Mouse (Mus musculus) T-helper 1 cell (primary cell): Measurements from ENCODE around the gene Hnrnph2.

Source experiments
- in situ Hi-C: fragments of 300-600 bp; cut with MboI, MseI; formaldehyde crosslinking; loops from one replicate; pipeline ENCODE4 v1.15.1; 2025; ENCODE audit warnings: high pct_unique_total_duplicates

The Hnrnph2 gene

DNA sequence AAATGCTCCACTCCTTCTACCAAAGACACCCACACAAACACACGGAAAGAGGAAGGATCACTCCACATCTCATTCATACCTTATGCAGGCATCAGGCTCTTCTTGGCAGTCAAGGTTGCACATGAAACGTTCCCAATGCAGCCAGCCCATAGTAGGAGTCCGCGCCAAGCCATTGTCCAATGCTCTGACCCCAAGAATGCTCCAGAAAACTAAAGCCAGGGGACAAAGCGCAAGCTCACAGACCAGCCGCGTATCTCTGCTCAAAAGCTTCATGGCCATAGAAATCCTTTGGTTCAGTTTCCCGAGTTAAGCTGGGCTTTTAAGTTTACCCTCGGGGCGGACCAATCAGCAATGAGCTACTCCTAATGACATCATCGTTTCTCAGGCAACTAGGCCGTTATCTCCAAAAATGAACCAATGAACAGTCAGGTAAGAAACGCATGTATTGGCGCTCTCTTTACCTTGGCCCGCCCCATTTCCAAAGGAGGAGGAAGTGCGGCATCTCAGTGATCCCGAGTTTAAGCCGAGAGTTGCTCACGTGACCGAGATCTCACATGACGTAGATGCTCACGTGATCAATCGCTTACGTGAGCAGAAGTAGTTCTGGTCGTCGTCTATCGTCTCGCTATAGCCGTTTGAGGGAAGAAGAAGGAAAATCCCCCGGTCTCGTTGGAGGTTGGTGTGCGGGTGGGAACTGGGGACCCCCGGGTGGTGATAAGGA lies at the start of gene Hnrnph2, which contains the start of gene Gla:
Hnrnph2 (plus strand) TSS at position 521 of the 721 bp plus-strand sequence.
Gla (minus strand) TSS at position 467 of the 721 bp plus-strand sequence.
- in situ Hi-C loops: no loop called here

GRCm38 (mm10) chrX:134553326-134553725 lies 47.7 kb upstream of the Hnrnph2 start:
- in situ Hi-C loops: no loop called here

GRCm38 (mm10) chrX:134554425-134554824 lies 46.6 kb upstream of the Hnrnph2 start:
- in situ Hi-C loops: no loop called here

GRCm38 (mm10) chrX:134564326-134564725 lies 36.7 kb upstream of the Hnrnph2 start:
- in situ Hi-C loops: no loop called here

DNA sequence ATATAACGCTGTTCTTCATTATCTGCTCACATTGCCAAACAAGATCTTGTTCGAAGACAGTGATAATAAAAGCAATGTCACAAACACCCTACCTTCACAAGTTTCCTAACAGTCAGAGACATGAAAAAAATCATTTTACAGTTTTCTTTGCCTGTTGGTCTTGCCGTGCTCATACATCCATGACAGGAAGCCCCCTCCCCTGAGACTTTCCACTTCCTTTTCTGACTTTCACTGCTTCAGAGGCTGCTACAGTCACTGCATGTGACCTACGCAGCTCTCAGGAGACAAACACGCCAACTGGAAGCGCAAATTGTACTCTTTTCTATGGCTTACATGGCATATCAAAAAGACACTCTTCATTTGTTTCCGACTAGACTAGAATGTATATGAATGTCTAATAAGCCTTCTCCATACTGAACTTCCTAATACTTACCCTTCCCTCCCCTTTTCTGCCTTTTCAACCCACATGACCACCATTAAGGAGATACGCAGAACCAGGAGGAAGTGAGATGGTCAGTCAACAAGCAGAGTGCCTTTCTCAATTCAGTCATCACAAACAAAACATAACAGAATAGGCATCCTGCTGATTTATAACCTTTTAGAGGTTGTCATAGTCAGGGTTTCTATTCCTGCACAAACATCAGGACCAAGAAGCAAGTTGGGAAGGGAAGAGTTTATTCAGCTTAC lies 34.3 kb upstream of the Hnrnph2 start:
- in situ Hi-C loops: no loop called here

GRCm38 (mm10) chrX:134577896-134578295 lies 23.1 kb upstream of the Hnrnph2 start:
- in situ Hi-C loops: no loop called here

- in situ Hi-C loops: no loop called here
Observed at GRCm38 (mm10) chrX:134580528-134581305, 20.3 kb upstream of the Hnrnph2 start.

DNA sequence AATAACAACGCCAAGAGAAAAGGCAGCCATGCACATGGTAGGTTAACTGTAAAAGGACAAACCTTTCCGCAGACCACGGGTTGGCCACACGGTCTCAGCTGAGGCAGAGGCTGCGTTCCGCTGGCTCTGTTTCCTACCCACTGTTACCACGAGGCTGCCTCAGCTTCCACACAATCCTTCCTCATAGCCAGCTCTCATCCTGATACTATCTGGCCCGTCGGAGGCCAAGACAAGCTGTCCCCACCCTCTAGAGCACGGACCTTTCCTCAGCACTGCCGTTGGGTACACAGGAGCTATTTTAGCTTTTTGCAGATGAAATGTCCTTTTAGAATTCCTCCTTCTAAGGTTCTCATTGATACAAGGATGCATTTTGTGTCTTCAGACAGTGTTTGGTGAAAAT lies 18.7 kb upstream of the Hnrnph2 start:
- in situ Hi-C loops: no loop called here

GRCm38 (mm10) chrX:134582888-134583669 lies 17.9 kb upstream of the Hnrnph2 start, which contains the start of gene Btk:
Btk (minus strand) TSS chrX:134583570.
- in situ Hi-C loops: no loop called here

GRCm38 (mm10) chrX:134585103-134586002 lies 15.6 kb upstream of the Hnrnph2 start, which contains the start of gene Rpl36a:
Rpl36a (plus strand) TSS chrX:134585654.
- in situ Hi-C loops: no loop called here

DNA sequence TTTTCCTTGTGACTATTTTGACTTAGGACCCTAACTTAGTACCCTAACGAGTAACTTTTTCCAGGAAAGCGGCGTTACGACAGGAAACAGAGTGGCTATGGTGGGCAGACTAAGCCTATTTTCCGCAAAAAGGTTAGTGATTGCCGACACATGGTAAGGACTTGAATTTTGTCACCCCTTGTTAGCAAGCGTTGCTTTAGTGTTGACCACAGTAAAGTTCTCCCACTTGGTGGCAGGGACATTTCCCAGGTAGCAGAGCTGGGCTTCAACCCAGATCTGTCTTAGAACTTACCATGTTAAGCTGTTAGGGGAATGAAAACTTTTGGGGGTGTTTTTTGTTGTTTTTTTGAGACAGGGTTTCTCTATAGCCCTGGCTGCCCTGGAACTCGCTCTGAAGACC lies 14.5 kb upstream of the Hnrnph2 start:
- in situ Hi-C loops: no loop called here

DNA sequence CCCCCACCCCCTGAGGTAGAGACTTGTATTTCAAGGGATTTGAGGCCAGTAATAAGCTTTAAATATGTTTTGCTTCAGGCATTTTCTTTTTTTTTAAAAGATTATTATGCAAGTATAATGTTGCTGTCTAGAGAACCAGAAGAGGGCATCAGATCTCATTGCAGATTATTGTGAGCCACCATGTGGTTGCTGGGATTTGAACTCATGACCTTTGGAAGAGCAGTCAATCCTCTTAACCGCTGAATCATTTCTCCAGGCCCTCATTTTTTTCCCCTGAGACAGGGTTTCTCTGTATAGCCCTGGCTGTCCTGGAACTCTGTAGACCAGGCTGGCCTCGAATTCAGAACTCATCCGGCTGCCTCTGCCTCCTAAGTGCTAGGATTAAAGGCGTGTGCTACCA lies 12.7 kb upstream of the Hnrnph2 start:
- in situ Hi-C loops: no loop called here

- in situ Hi-C loops: no loop called here
Observed at GRCm38 (mm10) chrX:134588997-134589396, 12.0 kb upstream of the Hnrnph2 start.

DNA sequence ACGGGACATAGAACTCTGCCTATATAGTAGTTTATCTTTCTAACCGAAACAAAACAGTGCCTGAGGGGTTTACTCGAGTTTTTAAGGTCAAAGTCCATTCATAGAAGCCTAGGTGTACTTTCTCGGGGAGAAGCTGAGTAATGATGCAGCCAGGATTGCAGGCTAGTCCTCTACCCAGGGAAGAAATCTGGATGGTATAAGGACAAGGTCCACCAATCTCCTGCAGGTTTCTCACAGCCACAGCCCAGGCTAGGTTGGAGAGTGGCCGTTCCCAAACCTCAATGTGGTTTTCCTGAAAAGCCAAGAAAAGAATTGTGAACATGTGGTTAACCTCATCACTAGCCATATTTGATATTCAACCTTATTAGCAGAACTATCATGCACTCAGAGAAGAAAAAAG lies 11.1 kb upstream of the Hnrnph2 start:
- in situ Hi-C loops: no loop called here

GRCm38 (mm10) chrX:134599922-134600565 lies 935 bp upstream of the Hnrnph2 start:
- in situ Hi-C loops: no loop called here

DNA sequence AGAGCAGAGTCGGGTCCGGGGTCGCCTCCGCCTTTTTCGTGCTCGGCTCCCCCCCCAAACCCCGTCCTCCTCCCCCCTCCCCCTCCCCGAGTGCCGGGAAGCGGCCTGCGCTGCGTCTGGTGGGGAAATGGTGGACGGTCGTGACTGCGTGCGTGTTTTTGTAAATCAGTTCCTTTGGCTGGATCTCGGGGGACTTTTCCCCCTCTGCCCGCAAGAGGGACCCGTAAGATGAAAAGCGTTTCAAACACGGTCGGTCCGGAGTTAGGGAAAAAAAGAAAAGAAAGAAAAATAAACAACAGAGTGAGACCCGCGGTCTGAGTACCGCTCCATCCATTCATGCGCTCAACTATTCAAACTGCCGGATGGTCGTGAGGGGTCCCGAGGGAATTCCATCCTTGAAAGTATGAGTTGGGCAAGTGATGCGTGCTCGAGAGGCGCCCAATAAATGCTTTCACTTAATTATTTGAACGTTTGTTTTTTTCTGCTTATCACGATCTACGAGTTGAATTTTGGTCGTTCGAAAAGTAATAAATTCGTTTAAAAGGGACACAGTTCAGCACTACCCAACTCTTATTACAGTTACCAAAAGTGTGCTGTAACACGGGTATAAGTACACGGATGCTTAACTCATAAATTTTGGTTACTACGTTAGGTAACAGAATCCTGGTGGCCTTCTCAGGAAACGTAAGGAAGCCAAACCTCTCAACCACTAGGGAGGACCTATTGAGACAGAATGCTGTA lies 571 bp downstream of the Hnrnph2 start:
- in situ Hi-C loops: no loop called here

DNA sequence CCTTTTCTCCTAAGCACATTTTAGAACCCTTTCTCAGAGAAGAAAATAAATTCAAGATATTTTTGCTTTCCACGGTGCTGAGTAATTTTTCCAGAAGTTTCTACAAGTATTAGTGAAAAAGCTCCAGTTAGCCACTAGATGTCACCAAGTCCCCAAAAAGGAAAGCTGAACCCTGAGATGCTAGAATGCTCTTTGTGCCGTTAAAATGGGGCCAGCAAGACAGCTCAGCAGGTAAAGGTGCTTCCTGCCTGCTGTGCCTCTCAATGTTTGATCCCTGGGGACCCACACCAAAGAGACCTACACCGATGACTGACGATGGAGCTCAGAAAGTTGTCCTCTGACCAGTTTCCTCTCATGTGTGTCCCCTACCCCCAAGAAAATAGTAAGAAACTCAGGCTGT lies 8.5 kb downstream of the Hnrnph2 start:
- in situ Hi-C loops: no loop called here

GRCm38 (mm10) chrX:134610984-134611383 lies 10.0 kb downstream of the Hnrnph2 start:
- in situ Hi-C loops: no loop called here

DNA sequence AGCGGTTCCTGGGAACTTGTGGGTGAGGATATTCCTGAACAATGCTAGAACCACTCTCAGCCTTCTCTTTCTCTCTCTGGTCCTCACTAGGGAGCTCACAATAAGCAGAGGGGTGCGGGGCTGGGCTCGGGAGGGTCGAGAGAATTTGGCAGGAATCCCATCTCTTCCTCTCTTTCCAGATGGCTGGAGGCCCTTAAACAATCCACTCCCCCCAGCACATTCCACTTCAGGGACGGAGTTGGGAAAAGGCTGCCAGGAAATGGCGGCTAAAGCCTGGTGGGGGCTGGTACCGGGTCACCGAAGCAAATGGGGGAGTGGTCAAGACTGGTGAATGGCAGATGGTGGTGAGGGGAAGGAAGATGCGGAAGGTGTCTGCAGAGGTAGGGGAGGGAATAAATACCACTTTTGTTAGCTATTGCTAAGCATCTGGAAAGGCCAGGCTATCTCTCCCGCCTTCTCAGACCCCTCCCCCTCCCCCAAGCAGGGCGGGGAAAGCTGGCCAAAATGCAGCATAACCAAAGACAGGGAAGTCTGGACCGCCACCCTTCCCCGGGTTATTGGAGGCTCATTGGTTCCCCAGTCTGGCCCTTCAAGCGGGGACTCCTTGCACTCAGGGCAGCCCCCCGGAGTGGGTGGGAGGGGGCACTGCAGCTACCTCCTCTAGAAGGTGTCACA lies 11.4 kb downstream of the Hnrnph2 start:
- in situ Hi-C loops: no loop called here
